Mouse (Mus musculus): ENCODE measurements around the gene Vmn1r214.

Vmn1r214 gene

GRCm38 (mm10) chr13:23030118-23030517 is at the start of gene Vmn1r214:
Vmn1r214 (plus strand) TSS chr13:23030418.
- no peak for DNase-seq (ENCODE audit: low spot score in 2 of 2)

GRCm38 (mm10) chr13:22990214-22990891 is 39.9 kb upstream of the Vmn1r214 start:
- no peak for DNase-seq (ENCODE audit: low spot score in 2 of 2)

GRCm38 (mm10) chr13:22992178-22992700 is 38.0 kb upstream of the Vmn1r214 start:
- no peak for DNase-seq (ENCODE audit: low spot score in 2 of 2)

GRCm38 (mm10) chr13:22992721-22993120 is 37.5 kb upstream of the Vmn1r214 start:
- no peak for DNase-seq (ENCODE audit: low spot score in 2 of 2)

DNA sequence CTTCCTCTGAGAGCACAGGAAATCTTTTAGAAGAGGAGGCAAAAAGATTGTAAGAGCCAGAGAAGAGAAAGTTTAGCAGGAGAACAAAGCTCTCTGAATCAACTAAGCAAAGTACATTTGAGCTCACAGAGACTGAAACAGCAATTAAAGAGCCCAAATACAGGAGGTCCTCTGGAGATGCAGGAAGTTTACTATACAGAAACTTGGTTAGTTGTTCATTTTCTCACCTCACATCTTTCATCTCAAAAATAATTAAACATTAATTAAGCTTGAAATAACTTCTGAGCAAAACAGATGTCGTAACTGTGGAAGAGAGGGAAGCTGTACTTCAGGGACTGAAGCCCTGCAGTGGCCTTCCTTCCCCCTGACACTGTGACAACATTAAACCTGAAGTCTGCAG is 22.9 kb upstream of the Vmn1r214 start, which contains the start of gene Vmn1r213:
Gene Vmn1r213 (plus strand): TSS at position 301 of the 400 bp plus-strand sequence.
- no peak for DNase-seq (ENCODE audit: low spot score in 2 of 2)

- no peak for DNase-seq (ENCODE audit: low spot score in 2 of 2)
Observed at GRCm38 (mm10) chr13:23018158-23018557, 12.1 kb upstream of the Vmn1r214 start.

DNA sequence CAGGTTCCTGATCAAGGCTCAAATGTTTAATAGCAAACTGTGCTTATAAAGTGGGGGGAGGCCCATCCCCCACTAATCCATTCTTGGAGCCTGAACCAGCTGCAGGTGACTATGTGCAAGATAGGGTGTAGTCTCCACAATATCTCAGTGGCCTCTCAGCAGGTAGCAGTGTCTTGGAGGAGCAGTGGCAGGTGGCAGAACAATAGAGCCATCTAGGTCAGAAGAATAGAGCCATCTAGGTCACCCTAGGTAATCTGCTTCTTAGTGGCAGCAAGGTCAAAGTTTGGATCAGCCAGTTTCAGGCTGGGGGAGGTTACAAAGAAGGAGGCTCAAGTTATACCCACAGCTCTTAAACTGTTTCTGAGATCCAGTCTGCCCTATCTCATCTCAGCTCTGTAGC is 5.4 kb upstream of the Vmn1r214 start:
- DNase-seq (ENCODE audit: low spot score in 2 of 2): no peak

DNA sequence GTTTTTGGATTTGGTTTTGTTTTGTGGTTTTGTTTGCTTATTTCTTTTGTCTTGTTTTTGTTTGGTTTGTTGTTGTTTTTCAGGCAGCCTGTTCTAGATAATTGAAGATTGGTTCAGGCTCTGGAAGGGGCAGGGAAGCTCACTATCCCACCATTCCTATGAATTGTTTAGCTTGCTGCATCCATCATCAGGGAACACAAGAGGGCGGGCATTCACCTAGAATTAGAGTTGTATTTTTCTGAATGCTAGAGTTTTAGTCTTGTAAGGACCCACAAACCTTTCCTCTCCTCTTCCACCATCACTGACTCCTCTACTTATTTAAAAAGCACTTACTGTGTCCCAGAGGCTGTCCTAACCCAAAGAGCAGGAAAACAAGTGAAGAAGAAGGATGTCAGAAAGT is 27.6 kb downstream of the Vmn1r214 start:
- DNase-seq (ENCODE audit: low spot score in 2 of 2): no peak

DNA sequence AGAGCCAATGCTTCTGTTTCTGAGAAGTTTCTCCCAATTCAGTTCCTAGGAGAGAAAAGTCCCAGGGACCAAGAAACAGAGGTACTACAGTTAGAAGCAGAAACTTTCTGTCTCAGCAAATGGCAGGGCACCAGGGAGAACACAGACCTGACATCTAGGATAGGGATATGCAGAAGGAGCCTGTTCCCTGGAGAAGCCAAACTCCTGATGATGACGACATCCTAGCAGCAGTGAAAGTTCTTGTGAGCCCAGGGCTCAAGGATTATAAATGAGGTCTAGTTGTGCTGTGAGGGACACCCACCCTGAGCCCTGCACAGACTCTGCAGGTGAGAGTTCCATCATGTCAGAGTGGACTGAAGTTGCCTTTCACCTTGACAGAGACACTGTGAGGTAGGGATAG is 37.5 kb downstream of the Vmn1r214 start, which contains the start of gene Vmn1r215:
Gene Vmn1r215 (plus strand): TSS at position 301 of the 400 bp plus-strand sequence.
- no peak for DNase-seq (ENCODE audit: low spot score in 2 of 2)

DNA sequence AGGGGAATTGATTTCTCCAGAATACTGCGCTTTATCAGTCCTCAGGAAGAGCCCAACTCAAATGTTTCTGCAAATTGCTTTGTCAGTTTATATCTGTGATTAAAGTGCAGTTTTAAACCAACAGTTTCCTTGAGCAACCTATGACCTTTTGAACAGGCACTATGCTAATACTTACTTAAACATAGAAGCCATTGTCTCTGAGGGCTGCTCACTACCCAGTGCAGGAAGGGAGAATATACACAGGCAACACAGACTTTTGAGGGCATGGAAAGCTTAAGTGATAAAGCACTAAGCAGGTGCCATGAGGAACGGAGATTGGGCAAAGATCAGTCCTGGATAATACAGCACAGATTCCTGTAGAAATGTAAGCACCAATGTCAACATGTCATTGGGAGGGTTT is 39.1 kb downstream of the Vmn1r214 start:
- DNase-seq (ENCODE audit: low spot score in 2 of 2): no peak
